Comparison of ENCODE assay signal across 7 mouse cellular contexts in genomic region chrX:135742304-135743055, GRCm38 (mm10). TPM values are rescaled to one million over a fixed set of nuclear protein-coding genes. Genes with fewer than 3 reads are reported as not detected.
DNase-seq lines count a peak whose midpoint lies in the region; ATAC-seq and TF ChIP-seq lines count a peak whose summit lies in the region.

TSS of gene Armcx5 (plus strand) at chrX:135742733.
TSS of gene Gprasp1 (plus strand) at chrX:135742733.

- TF ChIP-seq POLR2A in small intestine, adult 2 months (IDR thresholded peaks at IDR 0.05; ENCODE audit: low read depth, low read length), result peak; percentile 42; the same call in 1 of the 2 replicates

- peak within 1 kb of the TSS; percentile 84 for H3K27ac ChIP-seq in embryonic facial prominence, embryonic 10.5 days (replicated peaks)
- no peak within 1 kb of the TSS; the same call in 1 of the 2 replicates for H3K27ac ChIP-seq in intestine, postnatal 0 days (ENCODE audit: low read depth, low read length)
- H3K27ac ChIP-seq in midbrain, embryonic 12.5 days (replicated peaks), result peak within 1 kb of the TSS; percentile 82
- peak within 1 kb of the TSS; percentile 52 for H3K27ac ChIP-seq in small intestine, adult 2 months (ENCODE audit: insufficient read depth, low read depth, low read length)

- peak within 1 kb of the TSS; percentile 59 for H3K4me2 ChIP-seq in intestine, postnatal 0 days (replicated peaks; ENCODE audit: low read depth)
- H3K4me2 ChIP-seq in midbrain, embryonic 12.5 days (replicated peaks), result peak within 1 kb of the TSS; percentile 56

- peak within 1 kb of the TSS; percentile 69 for H3K4me3 ChIP-seq in embryonic facial prominence, embryonic 10.5 days
- H3K4me3 ChIP-seq in intestine, postnatal 0 days (ENCODE audit: low read depth, low read length), result peak within 1 kb of the TSS; percentile 63
- H3K4me3 ChIP-seq in midbrain, embryonic 12.5 days, result peak within 1 kb of the TSS; percentile 64
- H3K4me3 ChIP-seq in small intestine, adult 2 months (ENCODE audit: low read depth, low read length), result peak within 1 kb of the TSS; percentile 89

- intact Hi-C loops in left cerebral cortex, postnatal 4 days (cut with DNase I), result no loop called here

- DNase-seq in adrenal gland, postnatal 10 days, result peak; percentile 91
- DNase-seq in embryonic facial prominence, embryonic 10.5 days (ENCODE audit: low spot score), result peak; percentile 84
- DNase-seq in gonadal fat pad, adult 2 months (ENCODE audit: low read depth), result peak; percentile 55
- DNase-seq in left cerebral cortex, postnatal 4 days, result peak; percentile 85

- H3K36me3 ChIP-seq in embryonic facial prominence, embryonic 10.5 days (replicated peaks), result peaks cover 19% of the 10 kb centered on the region
- H3K36me3 ChIP-seq in intestine, postnatal 0 days (ENCODE audit: control insufficient read depth, insufficient read depth), result no peaks in the 10 kb centered on the region
- H3K36me3 ChIP-seq in midbrain, embryonic 12.5 days, result peaks cover 10% of the 10 kb centered on the region
- H3K36me3 ChIP-seq in small intestine, adult 2 months (ENCODE audit: control insufficient read depth, insufficient read depth, low read length), result peaks cover 4% of the 10 kb centered on the region; the same call in 1 of the 2 replicates

- H3K9ac ChIP-seq in intestine, postnatal 0 days (ENCODE audit: low read depth, low read length), result peak within 1 kb of the TSS; percentile 53
- peak within 1 kb of the TSS; percentile 68 for H3K9ac ChIP-seq in midbrain, embryonic 12.5 days (replicated peaks)

- TF ChIP-seq CTCF in intestine, postnatal 0 days (IDR thresholded peaks at IDR 0.05; ENCODE audit: low read depth), result no peak
- no peak for TF ChIP-seq CTCF in small intestine, adult 2 months (IDR thresholded peaks at IDR 0.05; ENCODE audit: extremely low read depth, insufficient read length, insufficient replicate concordance, low read depth, low read length)

- whole genome bisulfite sequencing in embryonic facial prominence, embryonic 10.5 days, result 19% methylated on average over 48 of the region's 48 CpGs
- 15% methylated on average over 48 of the region's 48 CpGs for WGBS in intestine, postnatal 0 days
- WGBS in midbrain, embryonic 12.5 days, result 21% methylated on average over 48 of the region's 48 CpGs
- 15% methylated on average over 48 of the region's 48 CpGs for WGBS in small intestine, adult 2 months

- H3K27me3 ChIP-seq in embryonic facial prominence, embryonic 10.5 days (replicated peaks; ENCODE audit: low read depth, poor library complexity, severe bottlenecking), result peaks cover 51% of the 10 kb centered on the region
- H3K27me3 ChIP-seq in intestine, postnatal 0 days (replicated peaks; ENCODE audit: control insufficient read depth, insufficient read depth, low read length), result no peaks in the 10 kb centered on the region
- peaks cover 10% of the 10 kb centered on the region; the same call in 1 of the 2 replicates for H3K27me3 ChIP-seq in midbrain, embryonic 12.5 days
- H3K27me3 ChIP-seq in small intestine, adult 2 months (ENCODE audit: control insufficient read depth, insufficient read depth, low read length), result no peaks in the 10 kb centered on the region

- H3K9me3 ChIP-seq in embryonic facial prominence, embryonic 10.5 days, result no peaks in the 10 kb centered on the region
- H3K9me3 ChIP-seq in intestine, postnatal 0 days (ENCODE audit: control insufficient read depth), result no peaks in the 10 kb centered on the region
- H3K9me3 ChIP-seq in midbrain, embryonic 12.5 days, result no peaks in the 10 kb centered on the region

- H3K4me1 ChIP-seq in embryonic facial prominence, embryonic 10.5 days, result peaks cover 4% of the 10 kb centered on the region; the same call in 1 of the 2 replicates
- no peaks in the 10 kb centered on the region for H3K4me1 ChIP-seq in intestine, postnatal 0 days (replicated peaks; ENCODE audit: control insufficient read depth, insufficient read depth, low read length)
- H3K4me1 ChIP-seq in midbrain, embryonic 12.5 days, result 0 out of 2 replicates have a peak, but pooled peaks cover 4% of the 10 kb centered on the region
- no peaks in the 10 kb centered on the region for H3K4me1 ChIP-seq in small intestine, adult 2 months (ENCODE audit: control insufficient read depth, insufficient read depth, insufficient read length, low read length)

- ATAC-seq in intestine, postnatal 0 days, result peak; percentile 97
- ATAC-seq in midbrain, embryonic 12.5 days (ENCODE audit: low FRiP score, low read depth), result peak; percentile 97

RNA-seq across cellular contexts. Expression of gene Armcx5, which starts in this region (rescaled TPM):
- total RNA-seq in adrenal gland, postnatal 10 days (2021), result 10 to 100 TPM in 1 of 2 experiments, 1 to 10 TPM in 1; 9.0 to 13.9 TPM
- 11.1 and 12.3 TPM in 2 replicates for polyA plus RNA-seq in embryonic facial prominence, embryonic 10.5 days (2016; fragmentation: Nextera tagmentation; extraction: Ambion mirVana)
- polyA plus RNA-seq in gonadal fat pad, adult 2 months (2012; rRNA removed), result 2.2 and 3.3 TPM in 2 replicates
- 4.3 and 4.8 TPM in 2 replicates for polyA plus RNA-seq in intestine, postnatal 0 days (2015; fragmentation: Nextera tagmentation; extraction: Ambion mirVana)
- total RNA-seq in left cerebral cortex, postnatal 4 days (2021), result 10 to 100 TPM; 23.4 to 25.4 TPM
- polyA plus RNA-seq in midbrain, embryonic 12.5 days (2016; fragmentation: Nextera tagmentation; extraction: Ambion mirVana), result 12.6 and 12.7 TPM in 2 replicates
- polyA plus RNA-seq in small intestine, adult 2 months (2012; rRNA removed), result 0.13 TPM in 1 of 2 replicates, not detected in the other

RNA-seq across cellular contexts. Expression of gene Gprasp1, which starts in this region (rescaled TPM):
- total RNA-seq in adrenal gland, postnatal 10 days (2021), result 10 to 100 TPM; 42.7 to 57.9 TPM
- polyA plus RNA-seq in embryonic facial prominence, embryonic 10.5 days (2016; fragmentation: Nextera tagmentation; extraction: Ambion mirVana), result 51.8 and 55.4 TPM in 2 replicates
- polyA plus RNA-seq in gonadal fat pad, adult 2 months (2012; rRNA removed), result 16.2 and 18.7 TPM in 2 replicates
- 11.0 and 12.5 TPM in 2 replicates for polyA plus RNA-seq in intestine, postnatal 0 days (2015; fragmentation: Nextera tagmentation; extraction: Ambion mirVana)
- 100 to 1,000 TPM; 291 to 324 TPM for total RNA-seq in left cerebral cortex, postnatal 4 days (2021)
- 110 and 130 TPM in 2 replicates for polyA plus RNA-seq in midbrain, embryonic 12.5 days (2016; fragmentation: Nextera tagmentation; extraction: Ambion mirVana)
- 1.4 and 2.6 TPM in 2 replicates for polyA plus RNA-seq in small intestine, adult 2 months (2012; rRNA removed)

Comparison
In these comparisons a context has a peak if more than half of its experiments do, and no peak if none do; other contexts are left out.
1. RNA of gene Gprasp1 (total RNA-seq): 291 to 324 TPM in left cerebral cortex, postnatal 4 days; 42.7 to 57.9 TPM in adrenal gland, postnatal 10 days; every median in the first group is over 4 times any median in the second.
2. Peak in every context shown above with its lines, with median percentiles within 50 percentile points of each other: DNase-seq and H3K4me3 ChIP-seq.